Mouse (Mus musculus): Measurements from ENCODE around the gene Ccdc157. TPM values are rescaled to one million over a fixed set of nuclear protein-coding genes. Genes with fewer than 3 reads are reported as not detected.

The Ccdc157 gene
- polyA plus RNA-seq, 1 experiment from 2014 or later, result 8.5 TPM

DNA sequence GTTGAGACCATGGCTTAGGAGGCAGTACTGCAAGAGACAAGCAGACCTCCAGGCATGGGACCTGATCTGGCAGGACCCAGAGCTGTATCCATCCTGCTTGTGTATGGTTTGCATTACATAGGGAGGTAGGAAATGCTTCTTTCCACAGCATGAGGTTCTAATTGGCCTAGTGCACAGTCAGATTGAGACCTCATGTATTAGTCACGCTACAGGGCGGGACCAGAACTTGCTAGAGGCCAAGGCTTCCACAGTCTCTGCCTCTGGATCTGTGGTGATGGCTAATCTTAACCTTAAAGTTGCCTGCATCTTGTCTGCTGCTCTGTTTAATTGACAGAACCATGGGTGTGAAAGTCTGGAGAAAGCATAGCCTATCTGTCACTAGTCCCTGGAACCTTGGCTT lies 4.6 kb upstream of the Ccdc157 start:
- Histone ChIP-seq H3K27ac (no peak overlapping the region), H3K36me3 (peaks cover 87% of the 10 kb centered on the region)
- WGBS, result 92% methylated on average over 2 of the region's 2 CpGs

DNA sequence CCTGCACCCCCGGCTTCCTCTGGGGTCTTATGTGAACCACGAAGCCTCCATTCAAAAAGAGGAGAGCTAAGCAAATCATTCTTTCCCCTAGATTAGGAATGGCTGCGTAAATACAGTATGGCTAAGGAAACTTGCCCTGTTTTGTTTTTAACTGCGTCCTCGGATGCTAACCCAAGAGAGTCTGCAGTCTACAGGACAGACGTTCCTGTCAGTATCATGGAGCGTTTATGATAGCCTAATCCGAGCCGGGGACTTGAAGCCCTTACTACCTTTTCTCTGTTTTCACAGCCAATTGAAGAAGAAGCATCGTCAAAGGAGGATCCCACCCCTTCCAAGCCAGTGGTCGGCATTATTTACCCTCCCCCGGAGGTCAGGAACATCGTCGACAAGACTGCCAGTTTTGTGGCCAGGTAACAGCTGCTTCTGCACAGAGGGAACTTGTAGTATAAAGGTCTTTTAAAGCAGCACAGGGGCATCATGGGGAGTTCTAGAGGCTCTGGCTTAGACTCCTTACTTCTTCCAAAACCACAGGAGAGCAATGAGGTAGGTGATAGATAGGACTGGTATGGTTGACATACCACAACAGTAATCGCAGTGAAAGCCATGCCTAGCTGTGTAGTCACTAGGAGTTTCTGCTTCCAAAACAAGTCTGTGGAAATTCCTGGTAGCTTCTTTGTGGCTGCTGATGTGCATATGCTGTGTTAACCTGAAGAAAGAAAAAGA lies 826 bp upstream of the Ccdc157 start:
- no peak for DNase-seq (ENCODE audit: low spot score)
- Histone ChIP-seq H3K4me3 (peak overlapping the region; percentile 69), H3K27ac (peak overlapping the region; percentile 96), H3K36me3 (peaks cover 49% of the 10 kb centered on the region), H3K9me3 (no peaks in the 10 kb centered on the region), H3K4me1 (replicated peaks) (peaks cover 47% of the 10 kb centered on the region), H3K27me3 (ENCODE audit: insufficient read depth, poor library complexity, severe bottlenecking) (no peaks in the 10 kb centered on the region)
- 9% methylated on average over 15 of the region's 15 CpGs for WGBS

More for the DNA sequence above, 4.6 kb upstream of the Ccdc157 start:
- Histone ChIP-seq H3K4me3 (no peak overlapping the region), H3K27me3 (ENCODE audit: insufficient read depth, poor library complexity, severe bottlenecking) (no peaks in the 10 kb centered on the region), H3K4me1 (replicated peaks) (peaks cover 38% of the 10 kb centered on the region), H3K9me3 (no peaks in the 10 kb centered on the region)
- DNase-seq (ENCODE audit: low spot score), result no peak

DNA sequence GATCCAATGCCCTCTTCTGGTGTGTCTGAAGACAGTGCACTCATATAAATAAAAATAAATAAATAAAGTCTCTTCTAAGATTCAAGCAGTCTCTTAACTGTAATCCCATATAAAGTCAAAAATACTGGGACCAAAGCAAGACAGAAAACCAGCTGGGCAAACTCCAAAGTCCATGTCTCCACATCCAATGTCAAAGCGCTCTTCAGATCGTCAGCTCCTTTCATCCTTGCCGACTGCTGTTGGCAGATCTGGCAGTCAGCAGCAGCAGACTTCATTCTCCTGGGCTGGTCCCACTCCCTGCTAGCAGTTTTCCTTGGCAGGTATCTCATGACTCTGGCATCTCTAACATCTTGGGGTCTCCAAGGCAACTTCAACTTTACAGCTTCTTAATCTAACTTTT lies 1.4 kb downstream of the Ccdc157 start:
- no peak overlapping the region for H3K27ac ChIP-seq
- no peak overlapping the region for H3K4me3 ChIP-seq
- no peaks in the 10 kb centered on the region for H3K27me3 ChIP-seq (ENCODE audit: insufficient read depth, poor library complexity, severe bottlenecking)
- no peaks in the 10 kb centered on the region for H3K9me3 ChIP-seq
- H3K4me1 ChIP-seq (replicated peaks), result peaks cover 37% of the 10 kb centered on the region
- H3K36me3 ChIP-seq, result peaks cover 31% of the 10 kb centered on the region
- no peak for DNase-seq (ENCODE audit: low spot score)
- WGBS, result 94% methylated on average over 3 of the region's 3 CpGs

DNA sequence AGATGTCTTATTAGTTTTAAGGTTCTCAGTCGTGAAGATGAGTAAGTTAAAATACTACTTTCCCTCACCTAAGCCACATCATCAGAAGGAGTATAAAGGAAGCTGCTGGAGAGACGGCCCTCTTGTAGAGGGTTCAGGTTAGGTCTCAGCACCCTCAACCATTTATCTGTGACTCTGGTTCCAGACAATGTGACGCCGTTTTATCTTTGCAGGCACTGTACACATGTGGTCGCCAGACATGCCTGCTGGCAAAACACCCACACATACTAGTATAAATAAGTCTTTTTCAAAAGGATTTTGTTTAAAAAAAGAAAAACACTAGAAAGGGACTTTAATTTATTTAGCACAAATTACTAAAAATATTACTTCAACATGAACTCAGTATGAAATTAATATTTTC lies 4.5 kb downstream of the Ccdc157 start:
- DNase-seq (ENCODE audit: low spot score), result no peak
- WGBS, result 87% methylated on average over 5 of the region's 5 CpGs
- peaks cover 12% of the 10 kb centered on the region for H3K4me1 ChIP-seq (replicated peaks)
- H3K27me3 ChIP-seq (ENCODE audit: insufficient read depth, poor library complexity, severe bottlenecking), result no peaks in the 10 kb centered on the region
- H3K36me3 ChIP-seq, result peaks cover 13% of the 10 kb centered on the region
- H3K4me3 ChIP-seq, result no peak overlapping the region
- H3K27ac ChIP-seq, result no peak overlapping the region
- no peaks in the 10 kb centered on the region for H3K9me3 ChIP-seq

DNA sequence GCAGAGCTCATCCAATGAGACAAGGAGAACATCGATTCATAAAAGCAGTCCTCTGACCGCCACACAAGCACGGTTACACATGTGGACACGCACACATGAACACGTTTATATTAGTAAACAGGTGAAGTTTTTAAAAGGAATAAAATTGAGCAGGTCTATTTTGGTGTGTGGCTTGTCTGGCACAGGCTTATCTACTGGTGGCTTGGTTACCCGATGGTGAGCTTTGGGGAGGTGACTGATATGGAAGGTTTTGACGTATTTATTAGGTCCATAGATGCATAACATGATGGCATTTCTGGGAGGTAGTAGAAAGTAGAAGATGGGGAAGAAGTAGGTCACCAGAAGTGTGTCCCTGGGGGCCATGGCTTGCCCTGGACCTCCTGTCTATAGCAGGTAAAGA lies 6.4 kb downstream of the Ccdc157 start:
- Histone ChIP-seq H3K9me3 (no peaks in the 10 kb centered on the region), H3K27me3 (ENCODE audit: insufficient read depth, poor library complexity, severe bottlenecking) (no peaks in the 10 kb centered on the region), H3K36me3 (peaks cover 16% of the 10 kb centered on the region), H3K27ac (no peak overlapping the region), H3K4me1 (replicated peaks) (no peaks in the 10 kb centered on the region; the same call in 1 of the 2 replicates), H3K4me3 (no peak overlapping the region)
- WGBS, result 95% methylated on average over 7 of the region's 7 CpGs
- DNase-seq (ENCODE audit: low spot score), result no peak

DNA sequence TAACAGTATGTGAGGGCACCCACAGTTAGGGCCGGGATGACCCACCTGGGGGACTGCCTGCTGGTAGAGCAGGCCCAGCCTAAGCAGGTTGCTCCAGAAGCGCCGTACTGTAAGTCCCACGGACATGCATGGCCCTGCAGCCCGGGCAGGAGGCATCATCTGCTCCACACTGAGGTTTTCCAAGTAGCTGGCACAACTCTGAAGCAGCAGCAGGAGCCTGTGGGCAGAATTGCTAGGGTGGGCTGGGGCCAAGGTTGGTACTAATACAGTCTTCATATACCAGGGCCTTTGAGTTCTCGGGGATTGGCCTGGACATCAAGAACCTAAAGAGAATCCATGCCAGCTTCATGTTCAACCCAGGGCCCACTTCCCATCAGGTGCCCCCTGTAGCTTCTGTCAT lies 10.2 kb downstream of the Ccdc157 start:
- no peaks in the 10 kb centered on the region for H3K4me1 ChIP-seq (replicated peaks)
- peaks cover 37% of the 10 kb centered on the region for H3K36me3 ChIP-seq
- H3K9me3 ChIP-seq, result no peaks in the 10 kb centered on the region
- no peaks in the 10 kb centered on the region for H3K27me3 ChIP-seq (ENCODE audit: insufficient read depth, poor library complexity, severe bottlenecking)
- WGBS, result 89% methylated on average over 6 of the region's 6 CpGs
- H3K4me3 ChIP-seq, result no peak overlapping the region
- H3K27ac ChIP-seq, result no peak overlapping the region
- no peak for DNase-seq (ENCODE audit: low spot score)

DNA sequence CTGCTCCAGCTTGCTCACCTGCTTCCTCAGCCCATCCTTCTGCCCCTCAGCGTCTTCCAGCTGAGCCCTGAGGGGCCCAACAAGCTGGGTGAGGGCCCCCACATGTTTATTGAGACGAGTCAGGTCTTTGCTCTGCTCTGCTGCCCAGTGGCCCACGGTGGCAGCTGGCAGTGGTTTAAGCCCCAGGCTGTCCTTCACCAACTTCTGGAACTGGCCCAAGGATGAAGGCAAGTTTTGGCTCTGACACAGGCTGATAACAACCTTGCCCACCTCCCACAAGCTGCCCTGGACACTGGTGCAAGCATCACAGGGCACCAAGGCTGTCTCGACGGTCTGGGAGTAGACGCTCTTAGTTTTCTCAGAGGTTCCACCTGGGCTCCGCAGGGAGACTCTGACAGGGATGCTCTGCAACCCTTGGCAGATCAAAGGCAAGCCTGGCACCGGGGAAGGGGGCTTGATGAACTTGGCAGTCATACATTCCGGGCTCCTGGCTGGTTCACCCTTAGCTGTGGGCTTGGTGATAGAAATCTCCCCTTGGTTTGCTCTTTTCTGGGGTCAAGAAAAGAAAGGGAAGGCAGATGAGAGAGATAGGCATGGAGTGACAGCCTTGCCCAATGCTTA lies 11.4 kb downstream of the Ccdc157 start:
- WGBS, result 89% methylated on average over 9 of the region's 9 CpGs
- no peak for DNase-seq (ENCODE audit: low spot score)
- Histone ChIP-seq H3K4me3 (no peak overlapping the region), H3K4me1 (replicated peaks) (no peaks in the 10 kb centered on the region), H3K27me3 (ENCODE audit: insufficient read depth, poor library complexity, severe bottlenecking) (no peaks in the 10 kb centered on the region), H3K27ac (0 out of 2 replicates have a peak overlapping the region, but pooled peaks have one; percentile 23), H3K9me3 (no peaks in the 10 kb centered on the region), H3K36me3 (peaks cover 45% of the 10 kb centered on the region)

DNA sequence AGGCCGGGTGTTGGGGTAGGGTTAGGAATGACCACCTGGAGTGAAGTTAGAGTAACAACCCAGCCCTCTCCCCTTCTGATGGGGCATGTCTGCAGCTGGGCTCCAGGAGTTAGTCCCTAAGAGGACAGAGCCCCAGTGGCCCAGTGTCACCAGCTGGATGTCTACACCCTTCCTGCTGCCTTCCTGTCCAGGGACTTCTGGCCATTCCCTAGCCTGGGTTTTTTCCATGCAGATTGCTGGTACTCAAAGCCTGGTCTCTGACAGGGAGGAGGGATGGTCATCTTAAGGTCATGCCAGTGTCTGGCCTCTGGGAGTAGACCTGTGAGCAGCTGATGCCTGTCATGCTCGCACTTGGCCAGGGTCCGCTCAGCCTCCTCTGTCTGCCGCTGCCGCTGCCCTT lies 12.0 kb downstream of the Ccdc157 start:
- WGBS, result 92% methylated on average over 5 of the region's 5 CpGs
- Histone ChIP-seq H3K27ac (0 out of 2 replicates have a peak overlapping the region, but pooled peaks have one; percentile 23), H3K4me3 (no peak overlapping the region), H3K27me3 (ENCODE audit: insufficient read depth, poor library complexity, severe bottlenecking) (no peaks in the 10 kb centered on the region), H3K36me3 (peaks cover 50% of the 10 kb centered on the region), H3K4me1 (replicated peaks) (no peaks in the 10 kb centered on the region), H3K9me3 (no peaks in the 10 kb centered on the region)
- DNase-seq (ENCODE audit: low spot score), result no peak

DNA sequence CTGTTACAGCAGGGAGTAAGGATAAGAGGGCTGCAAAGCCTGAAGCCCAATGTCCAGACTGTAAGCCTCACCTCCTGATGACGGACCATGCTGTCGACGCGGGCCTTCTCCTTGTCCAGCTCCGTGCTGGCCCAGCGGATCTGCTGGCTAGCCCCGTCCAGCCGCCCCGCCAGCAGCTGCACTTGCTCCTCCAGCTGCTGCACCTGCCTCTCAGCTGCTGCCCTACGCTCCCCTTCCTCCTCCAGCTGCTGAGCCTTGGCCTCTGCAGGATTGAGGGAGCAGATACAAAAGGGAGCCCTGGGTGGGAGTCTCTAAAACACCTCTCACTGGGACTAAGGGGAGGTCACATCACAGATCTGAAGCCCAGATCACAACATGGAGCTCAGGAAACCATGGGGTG lies 13.0 kb downstream of the Ccdc157 start:
- peaks cover 60% of the 10 kb centered on the region for H3K36me3 ChIP-seq
- WGBS, result 86% methylated on average over 10 of the region's 10 CpGs
- no peak for DNase-seq (ENCODE audit: low spot score)
- H3K27ac ChIP-seq, result no peak overlapping the region
- H3K27me3 ChIP-seq (ENCODE audit: insufficient read depth, poor library complexity, severe bottlenecking), result no peaks in the 10 kb centered on the region
- no peaks in the 10 kb centered on the region for H3K9me3 ChIP-seq
- H3K4me1 ChIP-seq (replicated peaks), result no peaks in the 10 kb centered on the region
- H3K4me3 ChIP-seq, result no peak overlapping the region

DNA sequence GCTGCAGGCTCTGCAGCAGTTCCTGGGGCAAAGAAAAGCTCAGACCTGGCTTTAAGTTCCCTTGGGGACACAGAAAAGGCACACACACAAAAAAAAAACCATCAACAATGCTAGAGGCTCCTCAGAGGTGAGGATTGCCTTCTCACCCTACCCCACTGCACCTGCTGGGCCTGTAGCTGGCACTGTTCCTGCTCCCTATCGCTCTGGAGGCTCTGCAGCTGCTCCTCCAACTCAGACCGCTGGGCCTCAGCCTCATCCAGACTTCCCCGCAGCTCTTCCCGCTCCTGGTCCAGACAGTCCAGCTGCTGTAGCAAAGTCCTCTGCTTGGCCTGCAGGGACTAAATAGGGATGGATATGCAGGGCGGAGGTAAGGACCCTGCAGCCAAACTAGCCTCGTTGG lies 13.7 kb downstream of the Ccdc157 start:
- H3K36me3 ChIP-seq, result peaks cover 64% of the 10 kb centered on the region

DNA sequence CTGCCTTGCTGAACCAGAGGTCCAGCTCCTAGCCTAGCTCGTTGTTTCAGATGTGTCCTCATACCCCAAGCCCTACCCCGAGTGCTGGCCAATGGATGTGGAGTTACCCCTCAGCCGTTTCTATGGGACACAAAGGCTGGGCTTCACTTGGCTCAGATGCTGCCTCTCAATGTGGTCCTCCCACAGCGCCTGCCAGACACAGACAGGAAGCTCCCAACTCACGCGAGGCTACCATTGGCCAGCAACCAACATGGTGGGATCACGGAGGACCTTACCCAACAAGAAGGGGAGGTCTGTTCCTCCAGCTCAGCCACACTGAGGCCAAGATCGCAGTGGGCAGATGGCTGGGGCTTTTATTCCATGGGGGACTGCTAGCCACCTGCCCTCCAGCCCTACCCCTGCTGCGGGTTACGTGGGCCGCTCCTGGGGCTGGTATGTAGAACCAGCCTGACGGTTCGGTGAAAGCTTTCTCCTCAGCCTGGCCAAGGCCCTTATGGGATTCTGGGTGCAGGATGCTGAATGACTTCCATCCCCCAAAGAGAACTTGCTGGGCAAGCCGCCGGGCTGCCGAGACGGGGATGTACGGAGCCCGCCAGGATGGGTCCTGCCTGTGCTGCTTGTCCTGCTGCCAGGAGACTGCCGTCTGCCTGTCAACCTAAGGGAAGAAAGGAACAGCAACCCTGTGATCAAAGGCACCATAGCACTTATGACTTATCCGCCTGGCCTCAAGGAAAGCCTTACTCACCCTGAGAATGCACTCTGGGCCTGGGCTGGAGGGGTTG lies 16.6 kb downstream of the Ccdc157 start:
- DNase-seq (ENCODE audit: low spot score), result no peak

More for the DNA sequence above, 13.7 kb downstream of the Ccdc157 start:
- no peak overlapping the region for H3K27ac ChIP-seq
- no peaks in the 10 kb centered on the region for H3K27me3 ChIP-seq (ENCODE audit: insufficient read depth, poor library complexity, severe bottlenecking)
- H3K4me3 ChIP-seq, result no peak overlapping the region
- H3K9me3 ChIP-seq, result no peaks in the 10 kb centered on the region
- no peak for DNase-seq (ENCODE audit: low spot score)
- H3K4me1 ChIP-seq (replicated peaks), result no peaks in the 10 kb centered on the region
- 83% methylated on average over 6 of the region's 6 CpGs for WGBS

DNA sequence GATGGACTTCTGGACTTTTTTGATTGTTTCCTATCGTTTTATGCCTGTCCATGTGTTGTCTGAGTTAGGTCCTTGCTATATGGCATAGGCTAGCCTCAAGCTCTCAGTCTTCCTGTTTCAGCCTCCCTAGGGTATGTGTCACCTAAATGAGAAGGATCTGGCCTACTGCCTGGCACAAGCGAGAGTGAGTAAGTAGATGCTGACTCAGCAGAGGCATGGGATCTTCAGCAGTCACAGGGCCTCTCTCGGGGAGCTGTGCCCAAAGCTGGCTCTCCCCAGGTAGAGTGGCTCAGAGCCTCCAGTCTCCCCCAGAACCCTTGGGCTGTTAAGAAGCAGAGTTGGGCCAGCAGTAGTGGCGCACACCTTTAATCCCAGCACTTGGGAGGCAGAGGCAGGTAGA lies 17.7 kb downstream of the Ccdc157 start:
- Histone ChIP-seq H3K36me3 (peaks cover 87% of the 10 kb centered on the region), H3K4me1 (replicated peaks) (0 out of 2 replicates have a peak, but pooled peaks cover 8% of the 10 kb centered on the region), H3K27me3 (ENCODE audit: insufficient read depth, poor library complexity, severe bottlenecking) (no peaks in the 10 kb centered on the region), H3K4me3 (no peak overlapping the region), H3K9me3 (no peaks in the 10 kb centered on the region), H3K27ac (no peak overlapping the region)
- whole genome bisulfite sequencing, result 88% methylated on average over 4 of the region's 4 CpGs
- DNase-seq (ENCODE audit: low spot score), result no peak

More for the DNA sequence above, 16.6 kb downstream of the Ccdc157 start:
- H3K4me3 ChIP-seq, result no peak overlapping the region
- H3K4me1 ChIP-seq (replicated peaks), result 0 out of 2 replicates have a peak, but pooled peaks cover 5% of the 10 kb centered on the region
- no peaks in the 10 kb centered on the region for H3K27me3 ChIP-seq (ENCODE audit: insufficient read depth, poor library complexity, severe bottlenecking)
- WGBS, result 93% methylated on average over 21 of the region's 21 CpGs
- H3K9me3 ChIP-seq, result no peaks in the 10 kb centered on the region
- H3K27ac ChIP-seq, result no peak overlapping the region
- peaks cover 82% of the 10 kb centered on the region for H3K36me3 ChIP-seq

DNA sequence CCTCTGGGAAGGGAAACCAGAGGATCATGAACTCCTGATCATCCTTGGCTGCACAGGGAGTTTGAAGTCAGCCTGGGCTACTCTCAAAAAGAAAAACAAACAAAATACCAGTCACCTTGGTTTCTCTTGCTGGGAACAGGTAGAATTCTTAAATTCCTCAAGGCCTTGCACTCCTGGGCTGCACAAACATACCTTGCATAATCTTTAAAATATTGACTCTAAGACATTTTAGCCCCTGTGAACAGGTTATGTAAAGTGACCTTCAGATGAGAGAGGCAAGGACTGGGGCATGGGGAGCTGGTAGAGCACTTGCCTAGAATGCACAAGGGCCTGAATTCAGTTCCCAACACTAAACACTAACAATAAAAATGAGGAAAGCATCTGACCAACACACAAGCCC lies 18.6 kb downstream of the Ccdc157 start:
- Histone ChIP-seq H3K4me3 (no peak overlapping the region), H3K4me1 (replicated peaks) (peaks cover 14% of the 10 kb centered on the region), H3K27ac (no peak overlapping the region), H3K36me3 (peaks cover 89% of the 10 kb centered on the region), H3K27me3 (ENCODE audit: insufficient read depth, poor library complexity, severe bottlenecking) (no peaks in the 10 kb centered on the region), H3K9me3 (no peaks in the 10 kb centered on the region)
- DNase-seq (ENCODE audit: low spot score), result no peak

All from hindbrain, embryonic 10.5 days (tissue).